Mouse (Mus musculus) liver, adult 2 months (tissue): ENCODE measurements at regions not wholly inside any gene's neighbourhood (a gene's known extent, or its start where the extent isn't known, plus 50 kb on each side); places are given as distances from the start of the nearest gene placed in this dataset.
A peak's percentile ranks its signal among the peaks of the same experiment; 100 is the strongest.

Source experiments
- DNase-seq: peaks from one replicate; pipeline ENCODE4 v3.0.0-alpha.2; 2011; ENCODE audit warnings: low read depth, low spot score; ENCODE audit errors: extremely low read depth
- H3K27ac ChIP-seq: fragments of 200-500 bp; replicated peaks from 2 replicates; pipeline ENCODE4 v1.5.1; 2012; ENCODE audit warnings: low read depth, mild to moderate bottlenecking, control low read depth, inconsistent platforms, low read length; ENCODE audit not compliant: insufficient read depth
- H3K27me3 ChIP-seq: fragments of 200-500 bp; 2 replicates; pipeline ENCODE4 v1.6.1; 2012; ENCODE audit warnings: mild to moderate bottlenecking, moderate library complexity, low read length, inconsistent platforms; ENCODE audit not compliant: control insufficient read depth, insufficient read depth
- H3K36me3 ChIP-seq: fragments of 200-500 bp; 2 replicates; pipeline ENCODE4 v1.6.1; 2012; ENCODE audit warnings: low read length, inconsistent platforms; ENCODE audit not compliant: control insufficient read depth, insufficient read depth
- H3K4me1 ChIP-seq: fragments of 200-500 bp; 2 replicates; pipeline ENCODE4 v1.6.1; 2011; ENCODE audit warnings: low read length; ENCODE audit not compliant: control insufficient read depth, insufficient read depth
- H3K4me3 ChIP-seq: fragments of 200-500 bp; 2 replicates; pipeline ENCODE4 v1.5.1; 2011; ENCODE audit warnings: low read depth, mild to moderate bottlenecking, control low read depth, low read length, moderate library complexity; ENCODE audit not compliant: insufficient read depth
- H3K79me2 ChIP-seq: fragments of 200-500 bp; 2 replicates; pipeline ENCODE4 v1.6.1; 2012; ENCODE audit warnings: inconsistent platforms, mild to moderate bottlenecking, low read length, moderate library complexity; ENCODE audit not compliant: control insufficient read depth, insufficient read depth
- H3K9ac ChIP-seq: fragments of 200-500 bp; 2 replicates; pipeline ENCODE4 v1.6.1; 2012; ENCODE audit warnings: low read depth, mild to moderate bottlenecking, control low read depth, inconsistent platforms, low read length
- CTCF ChIP-seq: fragments of 200-500 bp; IDR thresholded peaks from 2 replicates; pipeline ENCODE4 v1.5.1; 2011; ENCODE audit warnings: low read depth, low read length, control low read depth
- POLR2A ChIP-seq: fragments of 200-500 bp; IDR thresholded peaks from 2 replicates; pipeline ENCODE4 v1.6.1; 2011; ENCODE audit warnings: low read length, control low read depth; ENCODE audit not compliant: insufficient read depth; ENCODE audit errors: extremely low read depth
- WGBS: fragments of 180-500 bp; shearing (Covaris S2); methylation state at CpG from one replicate; pipeline ENCODE4 v1.1.7; 2018; 5-methylcytosine and 5-hydroxymethylcytosine counted together

- WGBS, result 79% methylated on average over 2 of the region's 2 CpGs
- Histone ChIP-seq H3K79me2 (no peaks in the 10 kb centered on the region), H3K4me3 (no peak overlapping the region)
Measured at GRCm38 (mm10) chr3:117520461-117520860, 54.2 kb upstream of the Plppr5 start.

GRCm38 (mm10) chr3:117508090-117508489 lies 66.5 kb upstream of the Plppr5 start:
- H3K79me2 ChIP-seq, result no peaks in the 10 kb centered on the region
- no peak overlapping the region for H3K27ac ChIP-seq
- no peak overlapping the region for H3K9ac ChIP-seq
- TF ChIP-seq CTCF (no peak), POLR2A (no peak)
- DNase-seq, result peak; percentile 12
- no peaks in the 10 kb centered on the region for H3K36me3 ChIP-seq
- no peak overlapping the region for H3K4me3 ChIP-seq
- no peaks in the 10 kb centered on the region; the same call in 1 of the 2 replicates for H3K4me1 ChIP-seq
- no peaks in the 10 kb centered on the region for H3K27me3 ChIP-seq

More at GRCm38 (mm10) chr3:117520461-117520860, 54.2 kb upstream of the Plppr5 start:
- H3K9ac ChIP-seq, result no peak overlapping the region
- no peak overlapping the region for H3K27ac ChIP-seq
- TF ChIP-seq CTCF (no peak), POLR2A (no peak)
- no peaks in the 10 kb centered on the region for H3K36me3 ChIP-seq
- no peak for DNase-seq
- H3K27me3 ChIP-seq, result 0 out of 2 replicates have a peak, but pooled peaks cover 3% of the 10 kb centered on the region
- H3K4me1 ChIP-seq, result no peaks in the 10 kb centered on the region

- no peak for TF ChIP-seq CTCF
- no peak for TF ChIP-seq POLR2A
- WGBS, result 77% methylated on average over 1 of the region's 1 CpGs
Measured at GRCm38 (mm10) chr3:117506151-117506723, 68.4 kb upstream of the Plppr5 start.

GRCm38 (mm10) chr3:117501107-117501506 lies 73.5 kb upstream of the Plppr5 start:
- Histone ChIP-seq H3K9ac (no peak overlapping the region), H3K27ac (no peak overlapping the region), H3K4me3 (no peak overlapping the region), H3K79me2 (no peaks in the 10 kb centered on the region), H3K4me1 (no peaks in the 10 kb centered on the region), H3K27me3 (no peaks in the 10 kb centered on the region), H3K36me3 (no peaks in the 10 kb centered on the region)
- DNase-seq, result no peak
- TF ChIP-seq POLR2A (no peak), CTCF (no peak)
- 71% methylated on average over 5 of the region's 5 CpGs for WGBS

More at GRCm38 (mm10) chr3:117506151-117506723, 68.4 kb upstream of the Plppr5 start:
- Histone ChIP-seq H3K4me1 (no peaks in the 10 kb centered on the region; the same call in 1 of the 2 replicates), H3K9ac (no peak overlapping the region), H3K79me2 (no peaks in the 10 kb centered on the region), H3K27me3 (no peaks in the 10 kb centered on the region), H3K27ac (no peak overlapping the region), H3K4me3 (no peak overlapping the region), H3K36me3 (no peaks in the 10 kb centered on the region)
- no peak for DNase-seq

GRCm38 (mm10) chr3:117498138-117498897 lies 76.3 kb upstream of the Plppr5 start:
- no peak for TF ChIP-seq POLR2A
- TF ChIP-seq CTCF, result no peak
- Histone ChIP-seq H3K79me2 (no peaks in the 10 kb centered on the region), H3K27me3 (no peaks in the 10 kb centered on the region), H3K36me3 (no peaks in the 10 kb centered on the region), H3K4me1 (no peaks in the 10 kb centered on the region), H3K27ac (no peak overlapping the region), H3K9ac (no peak overlapping the region), H3K4me3 (no peak overlapping the region)
- 82% methylated on average over 5 of the region's 5 CpGs for WGBS
- no peak for DNase-seq

- no peaks in the 10 kb centered on the region for H3K27me3 ChIP-seq
- no peak overlapping the region for H3K27ac ChIP-seq
- no peaks in the 10 kb centered on the region for H3K4me1 ChIP-seq
- no peaks in the 10 kb centered on the region for H3K36me3 ChIP-seq
- no peaks in the 10 kb centered on the region for H3K79me2 ChIP-seq
- peak; percentile 12 for DNase-seq
- H3K9ac ChIP-seq, result no peak overlapping the region
- WGBS, result 41% methylated on average over 2 of the region's 2 CpGs
- no peak overlapping the region for H3K4me3 ChIP-seq
- TF ChIP-seq CTCF (peak; percentile 19; the same call in 1 of the 2 replicates), POLR2A (no peak)
Measured at GRCm38 (mm10) chr3:117494118-117494517, 80.5 kb upstream of the Plppr5 start.
